Mouse (Mus musculus) leukemia stem cell, adult 10-12 weeks (primary cell): ENCODE results near the gene Gm6367. TPM values are rescaled to one million over a fixed set of nuclear protein-coding genes. Genes with fewer than 3 reads are reported as not detected.

Source experiments
- polyA plus RNA-seq: library from polyadenylated mRNA; stranded (reverse); fragments of >175 nt; gene quantifications from 2 replicates; pipeline ENCODE4 v1.2.3, GENCODE M21; 2012; ENCODE audit warnings: low replicate concordance

The Gm6367 gene
- polyA plus RNA-seq: not detected in 2 replicates

GRCm38 (mm10) chr5:94988326-94988725, at the start of gene Gm6367:
Gene Gm6367 (plus strand): TSS chr5:94988626.

Other genes starting within 250 kb of the Gm6367 start
- gene Gm3183, start 123.2 kb upstream of the Gm6367 start, polyA plus RNA-seq: not detected in 2 replicates
- not detected in 2 replicates for gene Gm7942, start 118.3 kb downstream of the Gm6367 start, polyA plus RNA-seq
- not detected in 2 replicates for gene Gm16513, start 194.0 kb downstream of the Gm6367 start, polyA plus RNA-seq